Mouse (Mus musculus) liver, adult 2 months (tissue): ENCODE measurements around the gene Gtf2i. TPM values are rescaled to one million over a fixed set of nuclear protein-coding genes. Genes with fewer than 3 reads are reported as not detected.

Experiments
- DNase-seq: peaks from one replicate; pipeline ENCODE4 v3.0.0-alpha.2; 2011; ENCODE audit warnings: low read depth, low spot score; ENCODE audit errors: extremely low read depth
- H3K27ac ChIP-seq: fragments of 200-500 bp; replicated peaks from 2 replicates; pipeline ENCODE4 v1.5.1; 2012; ENCODE audit warnings: low read depth, mild to moderate bottlenecking, control low read depth, inconsistent platforms, low read length; ENCODE audit not compliant: insufficient read depth
- H3K27me3 ChIP-seq: fragments of 200-500 bp; 2 replicates; pipeline ENCODE4 v1.6.1; 2012; ENCODE audit warnings: mild to moderate bottlenecking, moderate library complexity, low read length, inconsistent platforms; ENCODE audit not compliant: control insufficient read depth, insufficient read depth
- H3K36me3 ChIP-seq: fragments of 200-500 bp; 2 replicates; pipeline ENCODE4 v1.6.1; 2012; ENCODE audit warnings: low read length, inconsistent platforms; ENCODE audit not compliant: control insufficient read depth, insufficient read depth
- H3K4me1 ChIP-seq: fragments of 200-500 bp; 2 replicates; pipeline ENCODE4 v1.6.1; 2011; ENCODE audit warnings: low read length; ENCODE audit not compliant: control insufficient read depth, insufficient read depth
- H3K4me3 ChIP-seq: fragments of 200-500 bp; 2 replicates; pipeline ENCODE4 v1.5.1; 2011; ENCODE audit warnings: low read depth, mild to moderate bottlenecking, control low read depth, low read length, moderate library complexity; ENCODE audit not compliant: insufficient read depth
- H3K79me2 ChIP-seq: fragments of 200-500 bp; 2 replicates; pipeline ENCODE4 v1.6.1; 2012; ENCODE audit warnings: inconsistent platforms, mild to moderate bottlenecking, low read length, moderate library complexity; ENCODE audit not compliant: control insufficient read depth, insufficient read depth
- H3K9ac ChIP-seq: fragments of 200-500 bp; 2 replicates; pipeline ENCODE4 v1.6.1; 2012; ENCODE audit warnings: low read depth, mild to moderate bottlenecking, control low read depth, inconsistent platforms, low read length
- CTCF ChIP-seq: fragments of 200-500 bp; IDR thresholded peaks from 2 replicates; pipeline ENCODE4 v1.5.1; 2011; ENCODE audit warnings: low read depth, low read length, control low read depth
- POLR2A ChIP-seq: fragments of 200-500 bp; IDR thresholded peaks from 2 replicates; pipeline ENCODE4 v1.6.1; 2011; ENCODE audit warnings: low read length, control low read depth; ENCODE audit not compliant: insufficient read depth; ENCODE audit errors: extremely low read depth
- WGBS: fragments of 180-500 bp; shearing (Covaris S2); methylation state at CpG from one replicate; pipeline ENCODE4 v1.1.7; 2018; 5-methylcytosine and 5-hydroxymethylcytosine counted together
- polyA plus RNA-seq: library from polyadenylated mRNA; depleted of rRNA; stranded (reverse); fragments of >200 nt; gene quantifications from 2 replicates; pipeline ENCODE4 v1.2.3, GENCODE M21; 2012
- total RNA-seq: library from RNA; depleted of rRNA; stranded (reverse); fragments of >200 nt; gene quantifications from 2 replicates; pipeline ENCODE4 v1.2.3, GENCODE M21; 2014

The Gtf2i gene
- total and polyA plus RNA-seq, 2 experiments = 31.7 to 54.2 TPM

DNA sequence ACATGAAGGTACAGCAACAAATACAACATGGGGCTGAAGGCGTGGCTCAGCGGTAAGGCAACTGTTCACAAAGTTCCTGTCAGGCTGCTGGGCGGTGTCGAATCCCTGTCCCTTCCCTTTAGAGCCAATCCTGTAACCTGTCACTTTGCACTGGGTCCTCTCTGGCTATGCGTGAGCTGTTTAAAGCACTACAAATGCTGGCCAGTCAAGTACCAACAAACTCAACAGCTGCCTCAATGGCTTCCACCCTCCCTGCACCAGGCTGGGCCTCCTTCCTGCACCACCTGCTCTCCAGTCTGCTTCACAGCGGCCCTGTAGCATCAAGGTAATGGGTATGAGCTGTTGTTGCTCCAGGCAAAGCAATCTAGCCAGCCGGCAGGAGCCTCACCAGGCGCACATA is 45.8 kb downstream of the Gtf2i start:
- H3K36me3 ChIP-seq = peaks cover 46% of the 10 kb centered on the region
- TF ChIP-seq POLR2A (no peak), CTCF (no peak)
- no peak overlapping the region for H3K4me3 ChIP-seq
- no peak overlapping the region for H3K27ac ChIP-seq
- H3K27me3 ChIP-seq = no peaks in the 10 kb centered on the region
- H3K4me1 ChIP-seq = no peaks in the 10 kb centered on the region
- H3K9ac ChIP-seq = no peak overlapping the region
- WGBS = 97% methylated on average over 8 of the region's 8 CpGs
- H3K79me2 ChIP-seq = no peaks in the 10 kb centered on the region
- no peak for DNase-seq

DNA sequence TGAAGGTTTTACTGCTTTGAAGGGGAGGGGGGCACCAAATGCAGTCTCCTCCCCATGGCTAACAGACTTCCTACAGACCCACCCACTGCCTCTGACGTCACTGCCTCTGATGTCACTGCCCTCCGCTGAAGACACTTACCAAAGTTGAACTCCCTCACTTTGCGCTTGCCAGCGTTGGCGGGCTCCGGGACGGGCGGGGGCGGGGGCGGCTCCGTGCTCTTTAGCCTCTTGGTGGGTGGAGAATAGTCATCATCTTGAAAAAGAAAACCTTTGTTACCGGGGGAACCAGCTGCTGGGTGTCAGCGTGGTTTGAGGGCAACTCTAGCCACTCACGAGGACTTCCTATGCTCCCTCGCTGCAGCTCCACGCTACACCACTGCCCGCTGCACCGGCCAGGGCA is 48.2 kb downstream of the Gtf2i start:
- H3K36me3 ChIP-seq = peaks cover 48% of the 10 kb centered on the region

DNA sequence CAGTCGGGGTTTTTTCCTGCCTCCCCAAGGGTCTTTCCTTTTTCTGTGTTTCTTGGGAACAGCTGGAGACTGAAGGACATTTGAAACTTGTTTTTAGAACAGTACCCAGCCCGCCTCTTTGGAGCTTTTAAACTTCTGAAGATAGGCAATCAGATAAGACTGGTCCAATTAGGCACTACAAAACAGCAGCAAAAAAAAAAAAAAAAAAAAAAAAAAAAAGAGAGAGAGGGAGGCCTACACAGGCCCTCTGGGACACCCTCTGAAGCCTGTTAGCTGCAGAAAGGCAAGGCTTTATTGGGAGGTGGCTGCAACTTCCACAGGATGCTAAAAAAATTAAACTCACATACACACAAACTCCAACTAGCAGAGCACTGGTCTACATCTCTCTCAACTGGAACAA is 48.7 kb downstream of the Gtf2i start:
- H3K36me3 ChIP-seq = peaks cover 54% of the 10 kb centered on the region
- no peak overlapping the region for H3K4me3 ChIP-seq
- no peak for DNase-seq
- no peaks in the 10 kb centered on the region for H3K27me3 ChIP-seq
- TF ChIP-seq CTCF (no peak), POLR2A (no peak)
- H3K4me1 ChIP-seq = no peaks in the 10 kb centered on the region
- no peak overlapping the region for H3K27ac ChIP-seq
- 89% methylated on average over 2 of the region's 2 CpGs for WGBS
- no peaks in the 10 kb centered on the region for H3K79me2 ChIP-seq
- no peak overlapping the region for H3K9ac ChIP-seq

More for the DNA sequence above, 48.2 kb downstream of the Gtf2i start:
- Histone ChIP-seq H3K27ac (no peak overlapping the region), H3K4me1 (no peaks in the 10 kb centered on the region), H3K79me2 (no peaks in the 10 kb centered on the region), H3K4me3 (no peak overlapping the region), H3K27me3 (no peaks in the 10 kb centered on the region), H3K9ac (no peak overlapping the region)
- WGBS = 87% methylated on average over 18 of the region's 18 CpGs
- TF ChIP-seq CTCF (no peak), POLR2A (no peak)
- DNase-seq = no peak

DNA sequence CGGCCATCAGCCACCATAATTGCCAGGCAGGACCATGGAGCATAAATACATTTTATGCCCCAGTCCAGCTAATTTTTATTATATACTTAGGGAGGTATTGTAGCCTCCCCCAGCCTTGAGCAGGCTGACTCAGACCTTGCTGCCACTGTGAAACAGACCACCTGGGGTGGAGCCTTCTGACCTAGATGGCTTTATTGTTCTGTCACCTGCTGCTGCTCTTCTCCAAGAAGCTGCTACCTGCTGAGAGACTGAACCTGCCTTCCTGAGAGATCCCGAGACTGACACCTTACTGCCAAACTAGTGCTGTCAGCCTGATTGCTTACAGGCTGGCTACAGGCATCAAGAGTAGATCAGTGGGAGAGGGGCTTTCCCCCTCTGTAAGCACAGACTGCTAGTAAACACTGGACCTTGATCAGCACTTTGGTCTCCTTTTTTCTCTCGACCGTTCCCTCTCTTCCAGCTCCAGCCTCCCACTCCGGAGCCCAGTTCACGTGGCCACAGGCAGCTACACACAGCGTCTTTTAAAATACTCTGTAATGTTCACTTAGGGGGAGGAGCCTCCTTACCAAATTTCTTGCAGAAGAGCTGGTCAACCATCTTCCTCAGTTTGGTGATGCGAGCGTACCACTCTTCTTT is 54.4 kb downstream of the Gtf2i start:
- no peak overlapping the region for H3K4me3 ChIP-seq
- peaks cover 63% of the 10 kb centered on the region for H3K36me3 ChIP-seq
- no peaks in the 10 kb centered on the region for H3K4me1 ChIP-seq
- DNase-seq = no peak
- no peak for TF ChIP-seq POLR2A
- no peak for TF ChIP-seq CTCF
- H3K27ac ChIP-seq = no peak overlapping the region
- no peaks in the 10 kb centered on the region for H3K79me2 ChIP-seq
- 94% methylated on average over 9 of the region's 9 CpGs for WGBS
- H3K9ac ChIP-seq = no peak overlapping the region
- no peaks in the 10 kb centered on the region for H3K27me3 ChIP-seq

DNA sequence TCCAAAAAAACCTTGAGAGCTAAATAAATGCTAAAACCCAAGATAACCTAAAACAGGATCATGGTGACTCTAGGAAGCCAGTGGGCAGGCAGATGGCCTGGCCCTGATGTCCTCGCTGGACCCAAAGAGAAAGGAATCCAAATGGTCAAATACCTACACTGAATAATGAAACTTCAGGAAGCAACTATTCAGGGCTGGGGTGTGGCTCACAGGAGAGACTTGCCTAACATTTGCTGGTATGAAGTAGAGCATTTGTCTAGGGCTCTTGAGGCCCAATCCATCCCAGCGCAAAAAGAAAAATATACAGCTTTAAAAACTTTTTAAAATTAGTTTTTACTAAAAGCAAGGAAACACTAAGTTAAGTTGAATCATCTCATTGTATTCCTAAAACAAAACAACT is 55.6 kb downstream of the Gtf2i start:
- Histone ChIP-seq H3K27ac (no peak overlapping the region), H3K4me3 (no peak overlapping the region), H3K79me2 (no peaks in the 10 kb centered on the region), H3K4me1 (no peaks in the 10 kb centered on the region), H3K9ac (no peak overlapping the region), H3K36me3 (peaks cover 65% of the 10 kb centered on the region), H3K27me3 (no peaks in the 10 kb centered on the region)
- 89% methylated on average over 2 of the region's 2 CpGs for WGBS
- TF ChIP-seq POLR2A (no peak), CTCF (no peak)
- no peak for DNase-seq

DNA sequence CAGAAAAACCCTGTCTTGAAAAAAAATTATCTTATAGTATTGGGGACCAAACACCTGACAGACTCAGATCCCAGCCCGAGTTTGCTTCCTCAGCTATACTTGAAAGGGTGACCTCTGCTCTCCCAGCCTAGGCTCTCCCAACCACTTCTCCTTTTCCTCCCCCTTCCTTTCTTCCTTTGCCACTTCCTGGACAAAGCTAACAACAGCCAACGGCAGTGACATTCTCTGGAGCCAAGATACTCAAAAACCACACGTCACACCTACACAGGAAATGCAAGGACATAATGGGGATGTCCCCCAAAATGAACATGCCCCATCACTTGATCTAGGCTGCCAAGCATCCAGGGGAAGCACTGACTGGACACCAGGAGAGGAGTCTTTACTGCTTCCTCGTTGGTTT is 56.2 kb downstream of the Gtf2i start:
- no peaks in the 10 kb centered on the region for H3K4me1 ChIP-seq
- no peak overlapping the region for H3K9ac ChIP-seq
- peaks cover 61% of the 10 kb centered on the region for H3K36me3 ChIP-seq
- WGBS = 71% methylated on average over 4 of the region's 4 CpGs
- H3K27ac ChIP-seq = no peak overlapping the region
- TF ChIP-seq CTCF = no peak
- no peak for TF ChIP-seq POLR2A
- H3K27me3 ChIP-seq = no peaks in the 10 kb centered on the region
- no peak for DNase-seq
- no peaks in the 10 kb centered on the region for H3K79me2 ChIP-seq
- no peak overlapping the region for H3K4me3 ChIP-seq
